Mouse (Mus musculus): ENCODE measurements around the gene Myom1. TPM values are rescaled to one million over a fixed set of nuclear protein-coding genes. Genes with fewer than 3 reads are reported as not detected.

Myom1 gene
- polyA plus RNA-seq, 1 experiment from 2014 or later: 15.0 TPM

GRCm38 (mm10) chr17:70985501-70986354, 16.7 kb upstream of the Myom1 start:
- Histone ChIP-seq H3K27me3 (no peaks in the 10 kb centered on the region), H3K4me1 (peaks cover 32% of the 10 kb centered on the region), H3K4me3 (no peak overlapping the region), H3K9ac (no peak overlapping the region), H3K36me3 (peaks cover 41% of the 10 kb centered on the region), H3K9me3 (no peaks in the 10 kb centered on the region), H3K4me2 (replicated peaks) (no peak overlapping the region), H3K27ac (no peak overlapping the region)
- 87% methylated on average over 15 of the region's 15 CpGs for WGBS
- ATAC-seq (ENCODE audit: low FRiP score, low read depth): no peak

- no peak for ATAC-seq (ENCODE audit: low FRiP score, low read depth)
- Histone ChIP-seq H3K27me3 (no peaks in the 10 kb centered on the region), H3K27ac (no peak overlapping the region), H3K4me3 (no peak overlapping the region), H3K9ac (no peak overlapping the region), H3K9me3 (no peaks in the 10 kb centered on the region), H3K4me2 (replicated peaks) (no peak overlapping the region), H3K4me1 (peaks cover 37% of the 10 kb centered on the region), H3K36me3 (peaks cover 34% of the 10 kb centered on the region)
- 78% methylated on average over 6 of the region's 6 CpGs for WGBS
Measured at GRCm38 (mm10) chr17:70986355-70986740, 16.1 kb upstream of the Myom1 start.

- Histone ChIP-seq H3K4me1 (peaks cover 44% of the 10 kb centered on the region), H3K9ac (no peak overlapping the region), H3K36me3 (peaks cover 32% of the 10 kb centered on the region), H3K27me3 (no peaks in the 10 kb centered on the region), H3K9me3 (no peaks in the 10 kb centered on the region), H3K27ac (no peak overlapping the region), H3K4me3 (no peak overlapping the region), H3K4me2 (replicated peaks) (no peak overlapping the region)
- 88% methylated on average over 15 of the region's 15 CpGs for WGBS
- no peak for ATAC-seq (ENCODE audit: low FRiP score, low read depth)
Measured at GRCm38 (mm10) chr17:70986831-70987660, 15.4 kb upstream of the Myom1 start.

GRCm38 (mm10) chr17:70988337-70988767, 14.1 kb upstream of the Myom1 start:
- H3K27ac ChIP-seq: no peak overlapping the region
- H3K9me3 ChIP-seq: no peaks in the 10 kb centered on the region
- no peak overlapping the region for H3K9ac ChIP-seq
- WGBS: 91% methylated on average over 12 of the region's 12 CpGs
- peaks cover 32% of the 10 kb centered on the region for H3K36me3 ChIP-seq
- H3K4me3 ChIP-seq: no peak overlapping the region
- H3K4me1 ChIP-seq: peaks cover 56% of the 10 kb centered on the region
- no peak for ATAC-seq (ENCODE audit: low FRiP score, low read depth)
- H3K4me2 ChIP-seq (replicated peaks): peak overlapping the region; percentile 21
- H3K27me3 ChIP-seq: no peaks in the 10 kb centered on the region

- WGBS: 58% methylated on average over 8 of the region's 8 CpGs
- Histone ChIP-seq H3K27me3 (no peaks in the 10 kb centered on the region), H3K4me1 (peaks cover 57% of the 10 kb centered on the region), H3K36me3 (peaks cover 42% of the 10 kb centered on the region), H3K4me3 (peak overlapping the region; percentile 81), H3K9ac (peak overlapping the region; percentile 89), H3K4me2 (replicated peaks) (peak overlapping the region; percentile 76), H3K27ac (no peak overlapping the region), H3K9me3 (no peaks in the 10 kb centered on the region)
- no peak for ATAC-seq (ENCODE audit: low FRiP score, low read depth)
Measured at GRCm38 (mm10) chr17:70989430-70989829, 13.0 kb upstream of the Myom1 start.

GRCm38 (mm10) chr17:70989991-70990390, 12.4 kb upstream of the Myom1 start:
- peak overlapping the region; percentile 94 for H3K27ac ChIP-seq
- peaks cover 60% of the 10 kb centered on the region for H3K4me1 ChIP-seq
- H3K9ac ChIP-seq: peak overlapping the region; percentile 89
- H3K4me2 ChIP-seq (replicated peaks): peak overlapping the region; percentile 76
- H3K36me3 ChIP-seq: peaks cover 48% of the 10 kb centered on the region
- no peaks in the 10 kb centered on the region for H3K27me3 ChIP-seq
- H3K9me3 ChIP-seq: no peaks in the 10 kb centered on the region
- H3K4me3 ChIP-seq: peak overlapping the region; percentile 81
- 2% methylated on average over 24 of the region's 24 CpGs for WGBS
- peak; percentile 37 for ATAC-seq (ENCODE audit: low FRiP score, low read depth)

GRCm38 (mm10) chr17:70990403-70991303, 11.8 kb upstream of the Myom1 start:
- WGBS: under 1% methylated on average over 70 of the region's 70 CpGs
- H3K9me3 ChIP-seq: no peaks in the 10 kb centered on the region
- peak overlapping the region; percentile 94 for H3K27ac ChIP-seq
- ATAC-seq (ENCODE audit: low FRiP score, low read depth): peak; percentile 89
- peak overlapping the region; percentile 89 for H3K9ac ChIP-seq
- peak overlapping the region; percentile 81 for H3K4me3 ChIP-seq
- H3K36me3 ChIP-seq: peaks cover 47% of the 10 kb centered on the region
- peak overlapping the region; percentile 76 for H3K4me2 ChIP-seq (replicated peaks)
- H3K4me1 ChIP-seq: peaks cover 60% of the 10 kb centered on the region
- no peaks in the 10 kb centered on the region for H3K27me3 ChIP-seq

GRCm38 (mm10) chr17:70991706-70992625, 10.5 kb upstream of the Myom1 start:
- 84% methylated on average over 16 of the region's 16 CpGs for WGBS
- peak overlapping the region; percentile 76; the same call in 1 of the 2 replicates for H3K4me2 ChIP-seq (replicated peaks)
- H3K9ac ChIP-seq: no peak overlapping the region
- no peak for ATAC-seq (ENCODE audit: low FRiP score, low read depth)
- H3K4me3 ChIP-seq: no peak overlapping the region
- peaks cover 60% of the 10 kb centered on the region for H3K4me1 ChIP-seq
- no peaks in the 10 kb centered on the region for H3K27me3 ChIP-seq
- peak overlapping the region; percentile 94; the same call in 1 of the 2 replicates for H3K27ac ChIP-seq
- H3K36me3 ChIP-seq: peaks cover 46% of the 10 kb centered on the region
- no peaks in the 10 kb centered on the region for H3K9me3 ChIP-seq

GRCm38 (mm10) chr17:70992662-70993061, 9.8 kb upstream of the Myom1 start:
- Histone ChIP-seq H3K9me3 (no peaks in the 10 kb centered on the region), H3K4me1 (peaks cover 60% of the 10 kb centered on the region), H3K36me3 (peaks cover 46% of the 10 kb centered on the region), H3K4me3 (no peak overlapping the region), H3K27me3 (no peaks in the 10 kb centered on the region), H3K27ac (peak overlapping the region; percentile 67; the same call in 1 of the 2 replicates), H3K9ac (no peak overlapping the region), H3K4me2 (replicated peaks) (no peak overlapping the region)
- no peak for ATAC-seq (ENCODE audit: low FRiP score, low read depth)
- 70% methylated on average over 9 of the region's 9 CpGs for WGBS

- no peaks in the 10 kb centered on the region for H3K27me3 ChIP-seq
- no peak overlapping the region for H3K27ac ChIP-seq
- no peak overlapping the region for H3K4me2 ChIP-seq (replicated peaks)
- H3K4me3 ChIP-seq: no peak overlapping the region
- no peak; the same call in 1 of the 2 replicates for ATAC-seq (ENCODE audit: low FRiP score, low read depth)
- peaks cover 60% of the 10 kb centered on the region for H3K4me1 ChIP-seq
- WGBS: 55% methylated on average over 3 of the region's 3 CpGs
- peaks cover 46% of the 10 kb centered on the region for H3K36me3 ChIP-seq
- H3K9me3 ChIP-seq: no peaks in the 10 kb centered on the region
- H3K9ac ChIP-seq: no peak overlapping the region
Measured at GRCm38 (mm10) chr17:70993385-70993807, 9.0 kb upstream of the Myom1 start.
